ENCODE assay signal across 9 mouse cellular contexts in genomic region chrX:102932992-102933570, GRCm38 (mm10). TPM values are rescaled to one million over a fixed set of nuclear protein-coding genes. Genes with fewer than 3 reads are reported as not detected.
DNase-seq lines count a peak whose midpoint lies in the region; ATAC-seq and TF ChIP-seq lines count a peak whose summit lies in the region.
"Had no signal": no experiment of that assay in that cellular context is flagged by ENCODE, and none has a peak within 500 bp of the region (broad histone marks: within the 10 kb centered on the region; RNA-seq: fewer than 3 reads in every experiment).

No protein-coding gene starts in this region.

- H3K4me1 ChIP-seq in heart, embryonic 15.5 days (replicated peaks): 0 out of 2 replicates have a peak, but pooled peaks cover 2% of the 10 kb centered on the region
- H3K4me1 ChIP-seq in forebrain, embryonic 13.5 days: no peaks in the 10 kb centered on the region
- no peaks in the 10 kb centered on the region for H3K4me1 ChIP-seq in liver, postnatal 0 days (ENCODE audit: insufficient read depth)

- ATAC-seq in heart, embryonic 15.5 days (replicated peaks; ENCODE audit: insufficient number of reproducible peaks, insufficient read depth, low FRiP score, low read depth): no peak
- ATAC-seq in forebrain, embryonic 13.5 days: peak; percentile 14; the same call in 1 of the 2 replicates
- ATAC-seq in liver, postnatal 0 days: no peak

- WGBS in heart, embryonic 15.5 days: 43% methylated on average over 12 of the region's 12 CpGs
- WGBS in forebrain, embryonic 13.5 days: 47% methylated on average over 12 of the region's 12 CpGs
- 42% methylated on average over 12 of the region's 12 CpGs for WGBS in liver, postnatal 0 days (ENCODE audit: insufficient replicate concordance)

- peak overlapping the region; percentile 56 for H3K4me3 ChIP-seq in heart, embryonic 15.5 days
- peak overlapping the region; percentile 55 for H3K4me3 ChIP-seq in forebrain, embryonic 13.5 days
- H3K4me3 ChIP-seq in liver, postnatal 0 days (ENCODE audit: low read depth, low read length): peak overlapping the region; percentile 38; the same call in 1 of the 2 replicates

- no peaks in the 10 kb centered on the region for H3K9me3 ChIP-seq in heart, embryonic 15.5 days (replicated peaks)
- no peaks in the 10 kb centered on the region for H3K9me3 ChIP-seq in forebrain, embryonic 13.5 days (replicated peaks)
- H3K9me3 ChIP-seq in liver, postnatal 0 days (ENCODE audit: low read length): no peaks in the 10 kb centered on the region
- H3K9me3 ChIP-seq: G1E had no signal

- no peak for DNase-seq in heart, postnatal 10 days
- DNase-seq in brain, embryonic 14.5 days (ENCODE audit: low read depth): peak; percentile 1
- no peak for DNase-seq in liver, postnatal 0 days
- no peak for DNase-seq in urinary bladder, adult 2 months (ENCODE audit: low spot score)
- no peak for DNase-seq in adrenal gland, postnatal 4 days (ENCODE audit: low spot score in 2 of 2)
- DNase-seq in MN1 (ENCODE audit: low spot score): no peak

- no peak for TF ChIP-seq POLR2A in brain, embryonic 14.5 days (IDR thresholded peaks at IDR 0.05; ENCODE audit: borderline replicate concordance, extremely low read depth, insufficient read depth, insufficient read length, poor library complexity, severe bottlenecking)

- no peak for TF ChIP-seq EP300 in liver, postnatal 0 days (IDR thresholded peaks at IDR 0.05; ENCODE audit: low read depth)

- no peak overlapping the region for H3K27ac ChIP-seq in heart, embryonic 15.5 days
- no peak overlapping the region for H3K27ac ChIP-seq in forebrain, embryonic 13.5 days
- H3K27ac ChIP-seq in liver, postnatal 0 days (ENCODE audit: low read depth): no peak overlapping the region

- no peak for TF ChIP-seq CTCF in brain, embryonic 14.5 days (IDR thresholded peaks at IDR 0.05; ENCODE audit: borderline replicate concordance, extremely low read depth, insufficient read depth, insufficient read length)
- no peak for TF ChIP-seq CTCF in liver, postnatal 0 days (IDR thresholded peaks at IDR 0.05; ENCODE audit: low read depth)

- H3K27me3 ChIP-seq in heart, embryonic 15.5 days: peaks cover 30% of the 10 kb centered on the region
- H3K27me3 ChIP-seq in forebrain, embryonic 13.5 days: peaks cover 11% of the 10 kb centered on the region; the same call in 1 of the 2 replicates
- H3K27me3 ChIP-seq in liver, postnatal 0 days (ENCODE audit: insufficient read depth, low read length): 0 out of 2 replicates have a peak, but pooled peaks cover 23% of the 10 kb centered on the region

- no peak overlapping the region for H3K9ac ChIP-seq in heart, embryonic 15.5 days
- peak overlapping the region; percentile 73 for H3K9ac ChIP-seq in forebrain, embryonic 13.5 days
- no peak overlapping the region for H3K9ac ChIP-seq in liver, postnatal 0 days (replicated peaks)

- no peaks in the 10 kb centered on the region for H3K36me3 ChIP-seq in heart, embryonic 15.5 days
- no peaks in the 10 kb centered on the region for H3K36me3 ChIP-seq in forebrain, embryonic 13.5 days (ENCODE audit: poor library complexity, severe bottlenecking)
- H3K36me3 ChIP-seq in liver, postnatal 0 days (replicated peaks; ENCODE audit: insufficient read depth, low read length): no peaks in the 10 kb centered on the region
- H3K36me3 ChIP-seq: G1E had no signal

- peak overlapping the region; percentile 85 for H3K4me2 ChIP-seq in heart, embryonic 15.5 days
- peak overlapping the region; percentile 65 for H3K4me2 ChIP-seq in forebrain, embryonic 13.5 days
- H3K4me2 ChIP-seq in liver, postnatal 0 days (ENCODE audit: low read depth, low read length): no peak overlapping the region

- intact Hi-C loops in heart, postnatal 10 days (cut with DNase I): no loop called here

RNA-seq across cellular contexts. Expression of gene 1700018G05Rik, which starts 4.9 kb away (rescaled TPM):
- polyA plus RNA-seq in heart, embryonic 15.5 days (2015; fragmentation: Nextera tagmentation; extraction: Ambion mirVana): not detected in 2 replicates
- total RNA-seq in heart, postnatal 10 days (2021): not detected
- polyA plus RNA-seq in brain, embryonic 14.5 days (2012; rRNA removed): not detected in 2 replicates
- not detected in 2 replicates for polyA plus RNA-seq in forebrain, embryonic 13.5 days (2015; fragmentation: Nextera tagmentation; extraction: Ambion mirVana)
- polyA plus RNA-seq in liver, postnatal 0 days (2015; fragmentation: Nextera tagmentation; extraction: Ambion mirVana): not detected in 2 replicates
- not detected in 2 replicates for polyA plus RNA-seq in urinary bladder, adult 2 months (2012; rRNA removed)
- total RNA-seq in adrenal gland, postnatal 4 days (2021): not detected
- total RNA-seq: G1E had no signal
- polyA plus RNA-seq: G1E had no signal

RNA-seq across cellular contexts. Expression of gene 1700011M02Rik, which starts 24.4 kb away (rescaled TPM):
- not detected in 2 replicates for polyA plus RNA-seq in heart, embryonic 15.5 days (2015; fragmentation: Nextera tagmentation; extraction: Ambion mirVana)
- not detected for total RNA-seq in heart, postnatal 10 days (2021)
- not detected in 2 replicates for polyA plus RNA-seq in brain, embryonic 14.5 days (2012; rRNA removed)
- polyA plus RNA-seq in forebrain, embryonic 13.5 days (2015; fragmentation: Nextera tagmentation; extraction: Ambion mirVana): not detected in 2 replicates
- polyA plus RNA-seq in liver, postnatal 0 days (2015; fragmentation: Nextera tagmentation; extraction: Ambion mirVana): not detected in 2 replicates
- not detected in 2 replicates for polyA plus RNA-seq in urinary bladder, adult 2 months (2012; rRNA removed)
- not detected for total RNA-seq in adrenal gland, postnatal 4 days (2021)
- total RNA-seq: G1E had no signal
- polyA plus RNA-seq: G1E had no signal

RNA-seq across cellular contexts. Expression of gene Dmrtc1a, which starts 24.6 kb away (rescaled TPM):
- polyA plus RNA-seq in heart, embryonic 15.5 days (2015; fragmentation: Nextera tagmentation; extraction: Ambion mirVana): 0.33 and 0.66 TPM in 2 replicates
- under 1 TPM in 1 of 2 experiments, not detected in 1; 0.34 TPM for total RNA-seq in heart, postnatal 10 days (2021)
- 1.0 and 1.2 TPM in 2 replicates for polyA plus RNA-seq in brain, embryonic 14.5 days (2012; rRNA removed)
- 0.86 and 0.90 TPM in 2 replicates for polyA plus RNA-seq in forebrain, embryonic 13.5 days (2015; fragmentation: Nextera tagmentation; extraction: Ambion mirVana)
- not detected in 2 replicates for polyA plus RNA-seq in liver, postnatal 0 days (2015; fragmentation: Nextera tagmentation; extraction: Ambion mirVana)
- 1.9 and 2.8 TPM in 2 replicates for polyA plus RNA-seq in urinary bladder, adult 2 months (2012; rRNA removed)
- total RNA-seq in adrenal gland, postnatal 4 days (2021): under 1 TPM; 0.64 to 0.79 TPM
- total RNA-seq: G1E had no signal
- polyA plus RNA-seq: G1E had no signal
